Mouse (Mus musculus) MEL (cell line): ENCODE data around the gene Ankrd52.
A peak's percentile ranks its signal among the peaks of the same experiment; 100 is the strongest.

Source experiments
- CTCF ChIP-seq, 3 experiments: IDR thresholded peaks in 2 of 3; conservative IDR thresholded peaks in 1 of 3; 2 replicates each; pipeline ENCODE4 v1.5.1; 2011 to 2012; ENCODE audit warnings: low read length in 3 of 3, low read depth in 2 of 3, mild to moderate bottlenecking in 2 of 3, improper control_type of control experiment in 1 of 3, inconsistent platforms in 1 of 3, mixed read lengths in 1 of 3, moderate library complexity in 1 of 3; ENCODE audit not compliant: control insufficient read depth in 1 of 3, insufficient read depth in 1 of 3, poor library complexity in 1 of 3, severe bottlenecking in 1 of 3
- ELF1 ChIP-seq: IDR thresholded peaks from 2 replicates; pipeline ENCODE4 v1.6.1; 2014; ENCODE audit warnings: low read depth, mild to moderate bottlenecking, inconsistent platforms, low read length, improper control_type of control experiment, moderate library complexity
- EP300 ChIP-seq, 2 experiments: IDR thresholded peaks; 2 replicates each; pipeline ENCODE4 v1.6.1; 2011; ENCODE audit warnings: improper control_type of control experiment in 2 of 2, low read length in 2 of 2, low read depth in 1 of 2, mild to moderate bottlenecking in 1 of 2
- HCFC1 ChIP-seq: IDR thresholded peaks from 2 replicates; pipeline ENCODE4 v1.6.1; 2012; ENCODE audit warnings: low read depth, mild to moderate bottlenecking, inconsistent platforms, low read length, improper control_type of control experiment, moderate library complexity
- MAZ ChIP-seq: IDR thresholded peaks from 2 replicates; pipeline ENCODE4 v1.6.1; 2012; ENCODE audit warnings: low read depth, mild to moderate bottlenecking, inconsistent platforms, low read length, improper control_type of control experiment
- MYC ChIP-seq: IDR thresholded peaks from 2 replicates; pipeline ENCODE4 v1.6.1; 2011; ENCODE audit warnings: low read depth, mild to moderate bottlenecking, low read length, improper control_type of control experiment, moderate library complexity
- NRF1 ChIP-seq: IDR thresholded peaks from 2 replicates; pipeline ENCODE4 v1.6.1; 2014; ENCODE audit warnings: low read depth, mild to moderate bottlenecking, inconsistent platforms, low read length, improper control_type of control experiment, moderate library complexity; ENCODE audit not compliant: poor library complexity, insufficient read depth, severe bottlenecking
- POLR2AphosphoS5 ChIP-seq: IDR thresholded peaks from 2 replicates; pipeline ENCODE4 v1.6.1; 2012; ENCODE audit warnings: low read depth, borderline replicate concordance, mild to moderate bottlenecking, inconsistent platforms, low read length, moderate library complexity, mixed read lengths
- SMC3 ChIP-seq: IDR thresholded peaks from 2 replicates; pipeline ENCODE4 v1.6.1; 2011; ENCODE audit warnings: low read depth, low read length, improper control_type of control experiment
- UBTF ChIP-seq: IDR thresholded peaks from 2 replicates; pipeline ENCODE4 v1.6.1; 2012; ENCODE audit warnings: low read depth, mild to moderate bottlenecking, inconsistent platforms, low read length, improper control_type of control experiment, moderate library complexity, borderline replicate concordance; ENCODE audit not compliant: insufficient read depth

- TF ChIP-seq MYC = no peak
- no peak for TF ChIP-seq POLR2AphosphoS5
- no peak for TF ChIP-seq CTCF (IDR thresholded peaks at IDR 0.05 in 2 of 3, conservative IDR thresholded peaks at IDR 0.05 in 1 of 3; ENCODE audit: control insufficient read depth in 1 of 3, insufficient read depth in 1 of 3, low read depth in 2 of 3, low read length in 3 of 3, poor library complexity in 1 of 3, severe bottlenecking in 1 of 3)
- TF ChIP-seq NRF1 = no peak
- no peak for TF ChIP-seq UBTF
- peak; percentile 69 for TF ChIP-seq ELF1
- peak; percentile 83 for TF ChIP-seq HCFC1
- TF ChIP-seq SMC3 = no peak
- no peak for TF ChIP-seq EP300 (IDR thresholded peaks at IDR 0.05; ENCODE audit: low read depth in 1 of 2, low read length in 2 of 2)
- TF ChIP-seq MAZ = no peak
These were observed 34.5 kb downstream of the Ankrd52 start, which contains the start of the genes Nabp2 and Rnf41 for GRCm38 (mm10) chr10:128411211-128412054.
